Mouse (Mus musculus): Measurements from ENCODE around the gene Gm21891.
"Not testable (repeated sequence)": the region's sequence is repeated elsewhere in the genome, so short reads cannot be mapped to it uniquely, and the experiment has no call there.

The Gm21891 gene

GRCm38 (mm10) chrY:13133392-13133791 is at the start of gene Gm21891:
TSS of gene Gm21891 (minus strand) at chrY:13133492.
- DNase-seq (ENCODE audit: low spot score), result not testable (repeated sequence)

- not testable (repeated sequence) for DNase-seq (ENCODE audit: low spot score)
Observed at GRCm38 (mm10) chrY:13161668-13162067, 28.4 kb upstream of the Gm21891 start, which contains the start of gene Gm21425. TSS of gene Gm21425 (plus strand) at chrY:13161968.
